In genomic region chr2:180582481-180583153, GRCm38 (mm10) we compare ENCODE assay signal across 8 mouse cellular contexts. TPM values are rescaled to one million over a fixed set of nuclear protein-coding genes. Genes with fewer than 3 reads are reported as not detected.
A peak's percentile ranks its signal among the peaks of the same experiment; 100 is the strongest.
DNase-seq lines count a peak whose midpoint lies in the region; ATAC-seq and TF ChIP-seq lines count a peak whose summit lies in the region.

No protein-coding gene starts in this region.

- CTCF ChIA-PET in Patski (lab: Charles Lee) = interaction anchor here (1.1 to 6.9 kb wide), 7 partner anchors 7 to 233 kb away, joined by 3 to 158 read pairs (median 5); no protein-coding TSS in a partner anchor

- peak overlapping the region; percentile 85 for H3K27ac ChIP-seq in hindbrain, embryonic 13.5 days

- peak overlapping the region; percentile 98 for H3K9ac ChIP-seq in hindbrain, embryonic 13.5 days

- H3K4me1 ChIP-seq in hindbrain, embryonic 13.5 days (replicated peaks) = peaks cover 28% of the 10 kb centered on the region

- no peaks in the 10 kb centered on the region for H3K9me3 ChIP-seq in hindbrain, embryonic 13.5 days

- POLR2A ChIA-PET in Patski (lab: Charles Lee) = interaction anchor here (0.8 to 1.5 kb wide), 2 partner anchors 9 to 10 kb away, joined by 3 to 4 read pairs; no protein-coding TSS in a partner anchor

- peak overlapping the region; percentile 87 for H3K4me2 ChIP-seq in hindbrain, embryonic 13.5 days

- no peaks in the 10 kb centered on the region for H3K27me3 ChIP-seq in Patski
- peaks cover 16% of the 10 kb centered on the region for H3K27me3 ChIP-seq in hindbrain, embryonic 13.5 days

- DNase-seq in Patski (ENCODE audit: low read depth, low spot score) = peak; percentile 88
- DNase-seq in cerebellum, postnatal 14 days = peak; percentile 99 to 100
- peak; percentile 89 to 96 for DNase-seq in frontal cortex, postnatal 14 days (ENCODE audit: low spot score in 2 of 2)
- peak; percentile 99 to 100 for DNase-seq in layer of hippocampus, postnatal 25 days (ENCODE audit: extremely low spot score in 1 of 2, low spot score in 1 of 2)
- DNase-seq in lung, postnatal 25 days (ENCODE audit: low spot score) = peak; percentile 97
- DNase-seq in retina, embryonic 14.5 days (ENCODE audit: low spot score) = peak; percentile 99
- peak; percentile 99 for DNase-seq in thymus, postnatal 4 days

- under 1% methylated on average over 50 of the region's 57 CpGs for WGBS in hindbrain, embryonic 13.5 days

- peak overlapping the region; percentile 83 for H3K4me3 ChIP-seq in hindbrain, embryonic 13.5 days

- in situ Hi-C loops in Patski (cut with MboI; ENCODE audit: low pct_unique_long_range_greater_than_20kb) = no loop called here

- peaks cover 23% of the 10 kb centered on the region for H3K36me3 ChIP-seq in hindbrain, embryonic 13.5 days

- no peak for TF ChIP-seq CTCF in Patski (IDR thresholded peaks at IDR 0.05)

- ATAC-seq in Patski = peak; percentile 82
- ATAC-seq in hindbrain, embryonic 13.5 days (ENCODE audit: low FRiP score) = peak; percentile 72

RNA-seq across cellular contexts. Expression of gene Mrgbp, which starts 1.5 kb away (rescaled TPM):
- polyA plus RNA-seq in Patski (2021) = 55.2 TPM
- polyA plus RNA-seq in hindbrain, embryonic 13.5 days (2015; fragmentation: Nextera tagmentation; extraction: Ambion mirVana) = 42.2 and 44.8 TPM in 2 replicates
- 10 to 100 TPM; 17.8 to 21.2 TPM for total RNA-seq in layer of hippocampus, postnatal 25 days (2021)

RNA-seq across cellular contexts. Expression of gene Ogfr, which starts 6.4 kb away (rescaled TPM):
- polyA plus RNA-seq in Patski (2021) = 81.2 TPM
- 85.8 and 86.2 TPM in 2 replicates for polyA plus RNA-seq in hindbrain, embryonic 13.5 days (2015; fragmentation: Nextera tagmentation; extraction: Ambion mirVana)
- 10 to 100 TPM; 43.2 to 45.6 TPM for total RNA-seq in layer of hippocampus, postnatal 25 days (2021)

RNA-seq across cellular contexts. Expression of gene Col9a3, which starts 15.0 kb away (rescaled TPM):
- 1.3 TPM for polyA plus RNA-seq in Patski (2021)
- polyA plus RNA-seq in hindbrain, embryonic 13.5 days (2015; fragmentation: Nextera tagmentation; extraction: Ambion mirVana) = 71.7 and 74.9 TPM in 2 replicates
- 10 to 100 TPM; 15.5 to 16.0 TPM for total RNA-seq in layer of hippocampus, postnatal 25 days (2021)

RNA-seq across cellular contexts. Expression of gene Tcfl5, which starts 59.9 kb away (rescaled TPM):
- polyA plus RNA-seq in Patski (2021) = not detected
- 0.22 and 0.34 TPM in 2 replicates for polyA plus RNA-seq in hindbrain, embryonic 13.5 days (2015; fragmentation: Nextera tagmentation; extraction: Ambion mirVana)
- under 1 TPM; 0.42 to 0.49 TPM for total RNA-seq in layer of hippocampus, postnatal 25 days (2021)

Comparison
In these comparisons a context has a peak if more than half of its experiments do, and no peak if none do; other contexts are left out.
1. Peak in every context shown above with its lines: DNase-seq, ATAC-seq, H3K4me3 ChIP-seq and H3K27ac ChIP-seq.
2. RNA of gene Col9a3, which starts 15.0 kb away (polyA plus RNA-seq): 71.7 to 74.9 TPM in hindbrain, embryonic 13.5 days; 1.3 TPM in Patski (single experiment); every median in the first group is over 10 times any median in the second.